Mouse (Mus musculus) lung, adult 2 months (tissue): Measurements from ENCODE around the gene Fbxw8. TPM values are rescaled to one million over a fixed set of nuclear protein-coding genes. Genes with fewer than 3 reads are reported as not detected.

Source experiments
- DNase-seq: peaks from one replicate; pipeline ENCODE4 v3.0.0; 2022
- H3K4me1 ChIP-seq: fragments of 200-500 bp; 2 replicates; pipeline ENCODE4 v1.6.1; 2011; ENCODE audit warnings: low read length; ENCODE audit not compliant: control insufficient read depth, insufficient read depth
- H3K4me3 ChIP-seq: fragments of 200-500 bp; replicated peaks from 2 replicates; pipeline ENCODE3; 2011; ENCODE audit warnings: low read depth, mild to moderate bottlenecking, control low read depth, low read length; ENCODE audit errors: extremely low read depth
- CTCF ChIP-seq: fragments of 200-500 bp; IDR thresholded peaks from 2 replicates; pipeline ENCODE4 v1.5.1; 2011; ENCODE audit warnings: mild to moderate bottlenecking, low read length, control low read depth; ENCODE audit not compliant: insufficient read depth
- POLR2A ChIP-seq: fragments of 200-500 bp; IDR thresholded peaks from 2 replicates; pipeline ENCODE4 v1.6.1; 2011; ENCODE audit warnings: low read depth, mild to moderate bottlenecking, control low read depth, low read length, borderline replicate concordance; ENCODE audit errors: extremely low read depth
- WGBS: fragments of 180-500 bp; shearing (Covaris S2); methylation state at CpG from one replicate; pipeline ENCODE4 v1.1.7; 2018; 5-methylcytosine and 5-hydroxymethylcytosine counted together
- polyA plus RNA-seq: library from polyadenylated mRNA; depleted of rRNA; stranded (reverse); fragments of >200 nt; gene quantifications from 2 replicates; pipeline ENCODE4 v1.2.3, GENCODE M21; 2012

Fbxw8 gene
- polyA plus RNA-seq, 1 experiment: 79.1 TPM

- no peak overlapping the region for H3K4me3 ChIP-seq
- TF ChIP-seq POLR2A (no peak), CTCF (no peak)
- no peak for DNase-seq
- peaks cover 6% of the 10 kb centered on the region; the same call in 1 of the 2 replicates for H3K4me1 ChIP-seq
- 34% methylated on average over 2 of the region's 2 CpGs for WGBS
These were observed 19.9 kb upstream of the Fbxw8 start for GRCm38 (mm10) chr5:118175137-118175536.

- DNase-seq: no peak
- TF ChIP-seq POLR2A (no peak), CTCF (no peak)
- peaks cover 6% of the 10 kb centered on the region; the same call in 1 of the 2 replicates for H3K4me1 ChIP-seq
- no peak overlapping the region for H3K4me3 ChIP-seq
- 1% methylated on average over 22 of the region's 22 CpGs for WGBS
These were observed 19.2 kb upstream of the Fbxw8 start for GRCm38 (mm10) chr5:118174310-118175009.

GRCm38 (mm10) chr5:118172078-118172723 lies 16.9 kb upstream of the Fbxw8 start:
- H3K4me3 ChIP-seq: peak overlapping the region; percentile 51
- DNase-seq: no peak
- no peak for TF ChIP-seq CTCF
- no peak for TF ChIP-seq POLR2A
- WGBS: under 1% methylated on average over 27 of the region's 27 CpGs
- H3K4me1 ChIP-seq: peaks cover 6% of the 10 kb centered on the region; the same call in 1 of the 2 replicates

- peaks cover 6% of the 10 kb centered on the region; the same call in 1 of the 2 replicates for H3K4me1 ChIP-seq
- H3K4me3 ChIP-seq: no peak overlapping the region
- WGBS: 1% methylated on average over 36 of the region's 36 CpGs
- TF ChIP-seq CTCF (no peak), POLR2A (no peak)
- no peak for DNase-seq
These were observed 16.4 kb upstream of the Fbxw8 start for GRCm38 (mm10) chr5:118171665-118172064.

GRCm38 (mm10) chr5:118170888-118171529 lies 15.7 kb upstream of the Fbxw8 start:
- 2% methylated on average over 25 of the region's 25 CpGs for WGBS
- no peak overlapping the region for H3K4me3 ChIP-seq
- 0 out of 2 replicates have a peak, but pooled peaks have one; percentile 14 for TF ChIP-seq CTCF
- TF ChIP-seq POLR2A: no peak
- peaks cover 6% of the 10 kb centered on the region; the same call in 1 of the 2 replicates for H3K4me1 ChIP-seq
- peak; percentile 26 for DNase-seq

GRCm38 (mm10) chr5:118169222-118170221 lies 14.3 kb upstream of the Fbxw8 start:
- WGBS: 2% methylated on average over 117 of the region's 117 CpGs
- DNase-seq: no peak
- TF ChIP-seq POLR2A: no peak
- no peak for TF ChIP-seq CTCF
- Histone ChIP-seq H3K4me3 (no peak overlapping the region), H3K4me1 (peaks cover 6% of the 10 kb centered on the region; the same call in 1 of the 2 replicates)

GRCm38 (mm10) chr5:118167561-118167995 lies 12.3 kb upstream of the Fbxw8 start:
- TF ChIP-seq POLR2A (no peak), CTCF (no peak)
- Histone ChIP-seq H3K4me3 (no peak overlapping the region), H3K4me1 (peaks cover 6% of the 10 kb centered on the region; the same call in 1 of the 2 replicates)
- no peak for DNase-seq
- WGBS: 71% methylated on average over 8 of the region's 8 CpGs

GRCm38 (mm10) chr5:118165462-118165861 lies 10.2 kb upstream of the Fbxw8 start:
- Histone ChIP-seq H3K4me1 (no peaks in the 10 kb centered on the region; the same call in 1 of the 2 replicates), H3K4me3 (no peak overlapping the region)
- TF ChIP-seq POLR2A (no peak), CTCF (no peak)
- no peak for DNase-seq
